Mouse (Mus musculus): Measurements from ENCODE around the gene Spred1. TPM values are rescaled to one million over a fixed set of nuclear protein-coding genes. Genes with fewer than 3 reads are reported as not detected.

Gene Spred1
- polyA plus RNA-seq, 1 experiment from 2014 or later: 6.5 TPM

DNA sequence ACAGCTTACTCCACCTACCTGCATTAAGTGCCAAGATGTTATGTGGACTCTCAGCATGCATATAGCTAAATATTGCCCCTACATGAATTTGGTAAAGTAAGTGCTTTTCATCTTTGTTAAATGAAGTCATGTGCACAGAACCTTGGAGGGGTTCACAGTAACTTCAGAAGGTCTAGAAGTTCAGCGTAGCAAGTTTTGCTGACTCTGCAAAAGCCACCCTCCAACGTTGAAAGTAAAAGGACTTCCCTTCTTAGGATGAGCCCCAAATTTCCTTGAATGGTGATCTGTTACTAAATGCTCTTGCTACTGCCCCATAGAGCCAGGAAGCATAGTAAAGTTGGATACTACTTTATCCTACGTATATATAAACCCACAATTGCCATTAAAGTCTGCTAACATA is 25.4 kb downstream of the Spred1 start:
- no peaks in the 10 kb centered on the region for H3K36me3 ChIP-seq (ENCODE audit: control insufficient read depth, insufficient read depth, low read length)
- no peak overlapping the region for H3K9ac ChIP-seq (ENCODE audit: low read length)
- no peak overlapping the region for H3K27ac ChIP-seq (ENCODE audit: low read length)
- H3K4me3 ChIP-seq (replicated peaks; ENCODE audit: low read length): no peak overlapping the region
- H3K4me1 ChIP-seq (ENCODE audit: control insufficient read depth, insufficient read depth, low read length): 0 out of 2 replicates have a peak, but pooled peaks cover 3% of the 10 kb centered on the region
- WGBS: 76% methylated on average over 3 of the region's 3 CpGs
- no peaks in the 10 kb centered on the region for H3K27me3 ChIP-seq (ENCODE audit: control insufficient read depth, insufficient read depth, low read length)
- no peak overlapping the region for H3K4me2 ChIP-seq (ENCODE audit: low read depth, low read length)
- ATAC-seq (ENCODE audit: insufficient read depth, low FRiP score): no peak
- no peaks in the 10 kb centered on the region for H3K9me3 ChIP-seq (replicated peaks; ENCODE audit: control insufficient read depth, low read length)

DNA sequence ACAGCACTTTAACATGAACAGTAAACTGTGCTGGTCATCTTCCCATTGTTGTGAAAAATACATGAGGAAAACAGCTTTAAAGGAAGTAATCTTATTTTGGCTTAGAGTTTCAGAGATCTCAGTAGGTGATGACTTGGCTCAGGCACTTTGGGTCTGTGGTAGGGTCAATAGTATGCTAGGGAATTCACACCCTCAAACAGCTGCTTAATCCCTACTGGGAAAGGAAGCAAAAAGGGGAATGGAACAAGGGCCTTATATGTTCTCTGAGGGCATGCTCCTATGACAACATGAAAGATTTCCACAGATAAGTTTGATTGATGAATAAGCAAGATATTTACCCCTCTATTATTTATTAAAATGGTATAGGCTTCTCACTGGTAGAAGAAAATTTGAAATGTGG is 31.0 kb downstream of the Spred1 start:
- H3K27me3 ChIP-seq (ENCODE audit: control insufficient read depth, insufficient read depth, low read length): no peaks in the 10 kb centered on the region
- H3K9me3 ChIP-seq (replicated peaks; ENCODE audit: control insufficient read depth, low read length): no peaks in the 10 kb centered on the region
- no peak overlapping the region for H3K4me3 ChIP-seq (replicated peaks; ENCODE audit: low read length)
- H3K36me3 ChIP-seq (ENCODE audit: control insufficient read depth, insufficient read depth, low read length): no peaks in the 10 kb centered on the region
- H3K4me1 ChIP-seq (ENCODE audit: control insufficient read depth, insufficient read depth, low read length): 0 out of 2 replicates have a peak, but pooled peaks cover 3% of the 10 kb centered on the region
- no peak overlapping the region for H3K27ac ChIP-seq (ENCODE audit: low read length)
- no peak for ATAC-seq (ENCODE audit: insufficient read depth, low FRiP score)
- no peak overlapping the region for H3K9ac ChIP-seq (ENCODE audit: low read length)
- no peak overlapping the region for H3K4me2 ChIP-seq (ENCODE audit: low read depth, low read length)

DNA sequence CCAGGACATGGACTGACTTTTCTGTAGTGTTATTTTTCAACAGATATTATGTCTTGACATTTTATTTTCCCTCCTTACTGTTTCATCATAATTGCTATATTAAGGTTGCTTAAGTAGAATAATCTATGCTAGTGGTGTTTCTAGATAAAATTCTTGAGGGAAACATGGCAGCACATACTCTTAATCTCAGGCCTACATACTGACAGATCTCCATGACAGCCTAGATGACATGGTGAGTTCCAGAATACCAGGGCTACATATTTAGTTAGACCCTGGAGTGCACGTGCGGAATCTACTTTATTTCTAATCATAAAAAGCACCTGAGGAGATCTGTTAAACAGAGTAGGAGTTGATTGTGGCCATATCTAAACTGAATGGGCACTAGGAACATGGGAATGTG is 47.2 kb downstream of the Spred1 start:
- Histone ChIP-seq H3K27me3 (ENCODE audit: control insufficient read depth, insufficient read depth, low read length) (no peaks in the 10 kb centered on the region), H3K9me3 (replicated peaks; ENCODE audit: control insufficient read depth, low read length) (no peaks in the 10 kb centered on the region), H3K9ac (ENCODE audit: low read length) (no peak overlapping the region), H3K4me3 (replicated peaks; ENCODE audit: low read length) (no peak overlapping the region), H3K27ac (ENCODE audit: low read length) (no peak overlapping the region), H3K36me3 (ENCODE audit: control insufficient read depth, insufficient read depth, low read length) (no peaks in the 10 kb centered on the region), H3K4me1 (ENCODE audit: control insufficient read depth, insufficient read depth, low read length) (no peaks in the 10 kb centered on the region), H3K4me2 (ENCODE audit: low read depth, low read length) (no peak overlapping the region)
- WGBS: 76% methylated on average over 2 of the region's 2 CpGs
- ATAC-seq (ENCODE audit: insufficient read depth, low FRiP score): no peak

DNA sequence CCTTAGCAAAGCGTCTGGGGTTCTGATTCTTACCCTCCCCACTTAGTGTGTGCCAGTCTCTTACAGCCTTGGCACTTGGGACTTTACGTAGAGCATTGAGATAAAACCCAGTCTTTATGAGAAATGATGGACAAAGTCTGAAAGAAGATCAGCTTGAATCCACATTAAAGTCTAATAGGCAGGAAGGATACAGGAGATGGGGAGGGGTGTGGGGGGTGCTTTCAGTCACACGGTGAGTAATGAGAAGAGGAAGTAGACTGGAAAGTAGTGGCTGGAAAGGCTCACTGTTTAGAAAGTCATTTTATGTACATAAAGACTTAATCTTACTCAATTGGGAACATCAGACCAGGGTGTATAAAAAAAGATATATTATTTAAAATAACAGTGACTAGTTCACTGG is 47.9 kb downstream of the Spred1 start:
- H3K27me3 ChIP-seq (ENCODE audit: control insufficient read depth, insufficient read depth, low read length): no peaks in the 10 kb centered on the region
- no peak overlapping the region for H3K4me3 ChIP-seq (replicated peaks; ENCODE audit: low read length)
- H3K36me3 ChIP-seq (ENCODE audit: control insufficient read depth, insufficient read depth, low read length): no peaks in the 10 kb centered on the region
- no peaks in the 10 kb centered on the region for H3K4me1 ChIP-seq (ENCODE audit: control insufficient read depth, insufficient read depth, low read length)
- no peaks in the 10 kb centered on the region for H3K9me3 ChIP-seq (replicated peaks; ENCODE audit: control insufficient read depth, low read length)
- WGBS: 44% methylated on average over 3 of the region's 3 CpGs
- H3K4me2 ChIP-seq (ENCODE audit: low read depth, low read length): no peak overlapping the region
- no peak for ATAC-seq (ENCODE audit: insufficient read depth, low FRiP score)
- no peak overlapping the region for H3K9ac ChIP-seq (ENCODE audit: low read length)
- H3K27ac ChIP-seq (ENCODE audit: low read length): no peak overlapping the region

DNA sequence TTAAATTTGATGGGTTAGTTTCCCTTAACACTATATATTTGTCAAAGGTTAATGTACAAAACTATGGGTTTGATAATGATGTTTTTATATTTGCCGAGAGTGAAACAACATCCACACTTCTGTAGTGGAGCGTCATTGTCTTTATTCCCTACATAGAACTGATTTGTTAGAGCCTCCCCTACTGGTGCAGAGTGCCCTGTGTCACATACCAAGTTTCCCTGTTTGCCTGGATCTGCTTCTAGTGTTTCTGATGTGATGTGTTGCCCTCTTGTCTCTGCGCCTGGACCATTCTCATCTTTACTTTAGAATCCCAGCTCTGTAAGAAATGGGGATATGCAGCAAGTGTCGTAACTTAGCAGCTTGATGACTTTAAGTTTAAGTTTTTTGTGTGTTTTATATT is 51.8 kb downstream of the Spred1 start:
- WGBS: 79% methylated on average over 4 of the region's 4 CpGs
- H3K27me3 ChIP-seq (ENCODE audit: control insufficient read depth, insufficient read depth, low read length): no peaks in the 10 kb centered on the region
- H3K4me2 ChIP-seq (ENCODE audit: low read depth, low read length): no peak overlapping the region
- H3K9me3 ChIP-seq (replicated peaks; ENCODE audit: control insufficient read depth, low read length): no peaks in the 10 kb centered on the region
- no peak overlapping the region for H3K4me3 ChIP-seq (replicated peaks; ENCODE audit: low read length)
- H3K4me1 ChIP-seq (ENCODE audit: control insufficient read depth, insufficient read depth, low read length): no peaks in the 10 kb centered on the region
- no peak overlapping the region for H3K9ac ChIP-seq (ENCODE audit: low read length)
- no peak overlapping the region for H3K27ac ChIP-seq (ENCODE audit: low read length)
- no peak for ATAC-seq (ENCODE audit: insufficient read depth, low FRiP score)
- H3K36me3 ChIP-seq (ENCODE audit: control insufficient read depth, insufficient read depth, low read length): no peaks in the 10 kb centered on the region

DNA sequence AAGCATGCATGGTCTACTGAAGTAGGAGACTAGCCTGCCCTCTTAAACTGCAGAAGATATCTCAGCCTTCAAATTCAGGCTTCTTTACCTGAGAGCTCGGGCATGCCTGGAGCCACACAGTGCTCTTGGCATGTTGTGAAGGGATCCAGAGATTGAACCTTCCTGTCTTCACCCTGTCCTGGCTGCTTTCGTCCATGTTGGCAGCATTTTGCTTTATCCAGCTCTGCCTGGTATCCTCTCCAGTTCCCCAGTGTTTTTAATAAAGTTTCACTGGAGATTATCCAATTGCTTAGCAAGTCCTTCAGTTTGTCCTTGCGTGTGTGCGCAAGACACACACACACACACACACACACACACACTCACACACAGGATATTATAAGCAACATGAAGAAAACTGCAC is 54.9 kb downstream of the Spred1 start:
- Histone ChIP-seq H3K4me1 (ENCODE audit: control insufficient read depth, insufficient read depth, low read length) (no peaks in the 10 kb centered on the region), H3K9me3 (replicated peaks; ENCODE audit: control insufficient read depth, low read length) (no peaks in the 10 kb centered on the region), H3K27me3 (ENCODE audit: control insufficient read depth, insufficient read depth, low read length) (no peaks in the 10 kb centered on the region), H3K36me3 (ENCODE audit: control insufficient read depth, insufficient read depth, low read length) (no peaks in the 10 kb centered on the region), H3K4me3 (replicated peaks; ENCODE audit: low read length) (no peak overlapping the region), H3K9ac (ENCODE audit: low read length) (no peak overlapping the region), H3K27ac (ENCODE audit: low read length) (no peak overlapping the region), H3K4me2 (ENCODE audit: low read depth, low read length) (no peak overlapping the region)
- 84% methylated on average over 4 of the region's 4 CpGs for WGBS
- ATAC-seq (ENCODE audit: insufficient read depth, low FRiP score): no peak

DNA sequence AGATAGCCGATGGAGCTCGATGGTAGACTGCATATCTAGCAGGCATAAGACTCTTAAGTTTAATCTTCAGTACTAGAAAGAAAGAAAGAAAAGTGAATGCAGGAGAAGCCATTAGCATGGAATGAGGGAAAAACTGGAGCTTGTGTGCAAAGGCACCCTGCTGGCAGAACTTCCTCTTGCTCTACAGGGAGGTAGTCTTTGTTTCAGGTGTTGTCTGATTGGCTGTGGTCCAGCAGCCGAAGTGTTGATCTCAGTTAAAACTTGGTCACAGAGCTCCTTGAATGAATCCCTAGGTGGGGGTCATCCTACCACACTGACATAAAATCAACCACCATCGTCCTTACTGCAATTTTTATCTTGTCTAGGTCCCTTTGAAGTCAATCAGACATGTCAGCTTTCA is 55.8 kb downstream of the Spred1 start:
- WGBS: 76% methylated on average over 4 of the region's 4 CpGs
- no peak for ATAC-seq (ENCODE audit: insufficient read depth, low FRiP score)
- H3K27ac ChIP-seq (ENCODE audit: low read length): no peak overlapping the region
- no peak overlapping the region for H3K4me2 ChIP-seq (ENCODE audit: low read depth, low read length)
- H3K4me3 ChIP-seq (replicated peaks; ENCODE audit: low read length): no peak overlapping the region
- H3K9me3 ChIP-seq (replicated peaks; ENCODE audit: control insufficient read depth, low read length): no peaks in the 10 kb centered on the region
- no peak overlapping the region for H3K9ac ChIP-seq (ENCODE audit: low read length)
- no peaks in the 10 kb centered on the region for H3K36me3 ChIP-seq (ENCODE audit: control insufficient read depth, insufficient read depth, low read length)
- H3K27me3 ChIP-seq (ENCODE audit: control insufficient read depth, insufficient read depth, low read length): no peaks in the 10 kb centered on the region
- H3K4me1 ChIP-seq (ENCODE audit: control insufficient read depth, insufficient read depth, low read length): no peaks in the 10 kb centered on the region

DNA sequence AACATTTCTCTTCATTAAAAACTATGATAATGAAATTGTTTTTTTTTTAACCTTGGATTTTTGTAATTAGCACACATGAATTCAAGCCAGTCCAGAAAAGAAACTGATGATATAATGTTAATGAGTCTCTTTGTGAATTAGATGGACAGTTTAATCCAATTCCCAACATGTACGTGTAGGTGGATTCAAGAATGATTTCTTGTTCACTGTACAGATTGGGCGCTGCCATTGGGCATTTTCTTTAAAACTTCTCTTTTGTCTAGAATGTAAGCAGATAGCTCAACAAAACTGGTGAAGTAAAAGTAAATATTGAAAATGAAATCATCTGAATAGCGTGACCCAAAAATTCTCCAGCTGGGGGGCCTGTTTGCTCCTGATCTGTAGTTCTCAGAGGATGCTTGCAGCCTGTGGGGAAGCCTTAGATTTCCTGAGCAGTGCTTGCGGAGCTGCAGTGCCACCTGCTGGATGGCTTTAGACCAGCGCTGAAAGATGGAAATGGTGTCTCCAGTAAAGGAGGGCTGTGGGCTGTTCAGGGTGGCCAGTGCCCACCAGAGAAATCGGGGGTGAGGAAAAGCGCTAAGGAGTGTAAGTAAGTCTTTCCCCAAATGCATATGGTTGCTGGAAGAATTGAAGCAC is 59.2 kb downstream of the Spred1 start:
- H3K9ac ChIP-seq (ENCODE audit: low read length): no peak overlapping the region
- no peak overlapping the region for H3K4me3 ChIP-seq (replicated peaks; ENCODE audit: low read length)
- no peaks in the 10 kb centered on the region for H3K4me1 ChIP-seq (ENCODE audit: control insufficient read depth, insufficient read depth, low read length)
- H3K36me3 ChIP-seq (ENCODE audit: control insufficient read depth, insufficient read depth, low read length): no peaks in the 10 kb centered on the region
- no peak overlapping the region for H3K4me2 ChIP-seq (ENCODE audit: low read depth, low read length)
- WGBS: 33% methylated on average over 7 of the region's 7 CpGs
- no peak overlapping the region for H3K27ac ChIP-seq (ENCODE audit: low read length)
- peak; percentile 58; the same call in 1 of the 2 replicates for ATAC-seq (ENCODE audit: insufficient read depth, low FRiP score)
- no peaks in the 10 kb centered on the region for H3K9me3 ChIP-seq (replicated peaks; ENCODE audit: control insufficient read depth, low read length)
- H3K27me3 ChIP-seq (ENCODE audit: control insufficient read depth, insufficient read depth, low read length): no peaks in the 10 kb centered on the region

DNA sequence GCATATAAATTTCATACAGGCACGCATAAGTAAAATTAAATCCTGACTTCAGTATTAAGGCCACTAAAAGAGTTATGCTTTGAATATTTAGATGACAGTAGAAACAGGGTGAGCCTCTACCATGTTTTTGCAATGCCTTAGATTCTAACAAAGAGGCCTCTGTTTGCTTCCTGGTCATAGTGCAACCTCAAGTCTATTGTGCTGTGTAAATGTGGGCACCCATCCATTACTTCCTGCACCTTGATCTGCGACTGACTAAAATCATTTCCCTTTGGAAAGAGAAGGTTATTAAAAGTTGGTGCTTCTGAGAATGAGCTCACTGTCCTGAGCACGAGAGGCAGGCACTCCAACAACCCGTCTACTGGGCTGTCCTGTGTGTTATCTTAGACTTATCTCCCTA is 64.4 kb downstream of the Spred1 start:
- H3K4me1 ChIP-seq (ENCODE audit: control insufficient read depth, insufficient read depth, low read length): no peaks in the 10 kb centered on the region
- no peak overlapping the region for H3K9ac ChIP-seq (ENCODE audit: low read length)
- H3K27me3 ChIP-seq (ENCODE audit: control insufficient read depth, insufficient read depth, low read length): no peaks in the 10 kb centered on the region
- H3K27ac ChIP-seq (ENCODE audit: low read length): no peak overlapping the region
- ATAC-seq (ENCODE audit: insufficient read depth, low FRiP score): no peak
- WGBS: 88% methylated on average over 4 of the region's 4 CpGs
- no peak overlapping the region for H3K4me2 ChIP-seq (ENCODE audit: low read depth, low read length)
- H3K4me3 ChIP-seq (replicated peaks; ENCODE audit: low read length): no peak overlapping the region
- no peaks in the 10 kb centered on the region for H3K9me3 ChIP-seq (replicated peaks; ENCODE audit: control insufficient read depth, low read length)
- no peaks in the 10 kb centered on the region for H3K36me3 ChIP-seq (ENCODE audit: control insufficient read depth, insufficient read depth, low read length)

DNA sequence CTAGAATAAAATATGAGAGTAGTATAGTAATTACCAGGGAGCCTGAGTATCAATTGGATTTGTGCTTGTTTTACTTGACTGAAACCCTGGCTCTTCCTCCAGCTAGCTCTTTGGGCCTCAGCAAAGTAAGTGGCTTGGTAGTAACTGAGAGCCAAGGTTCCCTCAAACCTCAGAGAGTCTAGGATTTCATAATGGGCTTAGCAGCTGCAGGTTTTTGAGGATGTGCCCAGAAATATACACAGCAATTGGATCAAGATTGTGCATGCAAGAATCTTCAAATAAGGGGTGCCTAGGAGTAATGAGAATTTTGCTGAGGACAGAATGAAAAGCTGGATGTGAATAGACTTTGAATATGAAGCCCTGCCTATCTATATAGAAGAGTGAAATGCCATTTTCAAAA is 69.7 kb downstream of the Spred1 start:
- Histone ChIP-seq H3K4me3 (replicated peaks; ENCODE audit: low read length) (no peak overlapping the region), H3K27me3 (ENCODE audit: control insufficient read depth, insufficient read depth, low read length) (no peaks in the 10 kb centered on the region), H3K27ac (ENCODE audit: low read length) (no peak overlapping the region), H3K36me3 (ENCODE audit: control insufficient read depth, insufficient read depth, low read length) (no peaks in the 10 kb centered on the region), H3K9me3 (replicated peaks; ENCODE audit: control insufficient read depth, low read length) (no peaks in the 10 kb centered on the region), H3K4me2 (ENCODE audit: low read depth, low read length) (no peak overlapping the region), H3K4me1 (ENCODE audit: control insufficient read depth, insufficient read depth, low read length) (no peaks in the 10 kb centered on the region), H3K9ac (ENCODE audit: low read length) (no peak overlapping the region)
- no peak for ATAC-seq (ENCODE audit: insufficient read depth, low FRiP score)
